Mouse (Mus musculus) liver, adult 2 months (tissue): ENCODE data around the gene Vldlr. TPM values are rescaled to one million over a fixed set of nuclear protein-coding genes. Genes with fewer than 3 reads are reported as not detected.

ENCODE experiments used
- DNase-seq: peaks from one replicate; pipeline ENCODE4 v3.0.0-alpha.2; 2011; ENCODE audit warnings: low read depth, low spot score; ENCODE audit errors: extremely low read depth
- H3K27ac ChIP-seq: fragments of 200-500 bp; replicated peaks from 2 replicates; pipeline ENCODE4 v1.5.1; 2012; ENCODE audit warnings: low read depth, mild to moderate bottlenecking, control low read depth, inconsistent platforms, low read length; ENCODE audit not compliant: insufficient read depth
- H3K27me3 ChIP-seq: fragments of 200-500 bp; 2 replicates; pipeline ENCODE4 v1.6.1; 2012; ENCODE audit warnings: mild to moderate bottlenecking, moderate library complexity, low read length, inconsistent platforms; ENCODE audit not compliant: control insufficient read depth, insufficient read depth
- H3K36me3 ChIP-seq: fragments of 200-500 bp; 2 replicates; pipeline ENCODE4 v1.6.1; 2012; ENCODE audit warnings: low read length, inconsistent platforms; ENCODE audit not compliant: control insufficient read depth, insufficient read depth
- H3K4me1 ChIP-seq: fragments of 200-500 bp; 2 replicates; pipeline ENCODE4 v1.6.1; 2011; ENCODE audit warnings: low read length; ENCODE audit not compliant: control insufficient read depth, insufficient read depth
- H3K4me3 ChIP-seq: fragments of 200-500 bp; 2 replicates; pipeline ENCODE4 v1.5.1; 2011; ENCODE audit warnings: low read depth, mild to moderate bottlenecking, control low read depth, low read length, moderate library complexity; ENCODE audit not compliant: insufficient read depth
- H3K79me2 ChIP-seq: fragments of 200-500 bp; 2 replicates; pipeline ENCODE4 v1.6.1; 2012; ENCODE audit warnings: inconsistent platforms, mild to moderate bottlenecking, low read length, moderate library complexity; ENCODE audit not compliant: control insufficient read depth, insufficient read depth
- H3K9ac ChIP-seq: fragments of 200-500 bp; 2 replicates; pipeline ENCODE4 v1.6.1; 2012; ENCODE audit warnings: low read depth, mild to moderate bottlenecking, control low read depth, inconsistent platforms, low read length
- CTCF ChIP-seq: fragments of 200-500 bp; IDR thresholded peaks from 2 replicates; pipeline ENCODE4 v1.5.1; 2011; ENCODE audit warnings: low read depth, low read length, control low read depth
- POLR2A ChIP-seq: fragments of 200-500 bp; IDR thresholded peaks from 2 replicates; pipeline ENCODE4 v1.6.1; 2011; ENCODE audit warnings: low read length, control low read depth; ENCODE audit not compliant: insufficient read depth; ENCODE audit errors: extremely low read depth
- WGBS: fragments of 180-500 bp; shearing (Covaris S2); methylation state at CpG from one replicate; pipeline ENCODE4 v1.1.7; 2018; 5-methylcytosine and 5-hydroxymethylcytosine counted together
- polyA plus RNA-seq: library from polyadenylated mRNA; depleted of rRNA; stranded (reverse); fragments of >200 nt; gene quantifications from 2 replicates; pipeline ENCODE4 v1.2.3, GENCODE M21; 2012; rRNA removed
- total RNA-seq: library from RNA; depleted of rRNA; stranded (reverse); fragments of >200 nt; gene quantifications from 2 replicates; pipeline ENCODE4 v1.2.3, GENCODE M21; 2014; rRNA removed

The Vldlr gene
- total and polyA plus RNA-seq, 2 experiments, result 3.8 to 5.2 TPM

GRCm38 (mm10) chr19:27262141-27262540 lies 45.9 kb downstream of the Vldlr start:
- Histone ChIP-seq H3K36me3 (no peaks in the 10 kb centered on the region), H3K4me3 (no peak overlapping the region), H3K9ac (no peak overlapping the region), H3K4me1 (no peaks in the 10 kb centered on the region), H3K79me2 (no peaks in the 10 kb centered on the region), H3K27me3 (no peaks in the 10 kb centered on the region), H3K27ac (no peak overlapping the region)
- DNase-seq, result no peak
- TF ChIP-seq POLR2A (no peak), CTCF (no peak)
- 89% methylated on average over 3 of the region's 3 CpGs for WGBS

- TF ChIP-seq POLR2A (no peak), CTCF (no peak)
- no peak for DNase-seq
- H3K4me1 ChIP-seq, result no peaks in the 10 kb centered on the region
- no peak overlapping the region for H3K27ac ChIP-seq
- no peak overlapping the region for H3K4me3 ChIP-seq
- WGBS, result 91% methylated on average over 2 of the region's 2 CpGs
- no peaks in the 10 kb centered on the region for H3K27me3 ChIP-seq
- H3K79me2 ChIP-seq, result no peaks in the 10 kb centered on the region
- no peak overlapping the region for H3K9ac ChIP-seq
- H3K36me3 ChIP-seq, result no peaks in the 10 kb centered on the region
Observed at GRCm38 (mm10) chr19:27273385-27273784, 57.1 kb downstream of the Vldlr start.

GRCm38 (mm10) chr19:27274382-27274781 lies 58.1 kb downstream of the Vldlr start:
- no peak overlapping the region for H3K9ac ChIP-seq
- 82% methylated on average over 1 of the region's 1 CpGs for WGBS
- no peaks in the 10 kb centered on the region for H3K79me2 ChIP-seq
- no peaks in the 10 kb centered on the region for H3K27me3 ChIP-seq
- no peak overlapping the region for H3K27ac ChIP-seq
- no peak for DNase-seq
- no peaks in the 10 kb centered on the region for H3K4me1 ChIP-seq
- no peak for TF ChIP-seq CTCF
- no peak for TF ChIP-seq POLR2A
- H3K36me3 ChIP-seq, result no peaks in the 10 kb centered on the region
- H3K4me3 ChIP-seq, result no peak overlapping the region

- no peak for DNase-seq
Observed at GRCm38 (mm10) chr19:27279174-27279573, 62.9 kb downstream of the Vldlr start.

More at GRCm38 (mm10) chr19:27279174-27279573, 62.9 kb downstream of the Vldlr start:
- Histone ChIP-seq H3K9ac (no peak overlapping the region), H3K4me3 (no peak overlapping the region), H3K4me1 (no peaks in the 10 kb centered on the region), H3K79me2 (no peaks in the 10 kb centered on the region), H3K36me3 (no peaks in the 10 kb centered on the region), H3K27me3 (no peaks in the 10 kb centered on the region), H3K27ac (no peak overlapping the region)
- 94% methylated on average over 2 of the region's 2 CpGs for WGBS
- TF ChIP-seq POLR2A (no peak), CTCF (no peak)

Other genes starting within 250 kb of the Vldlr start
- gene Kcnv2, start 106.1 kb downstream of the Vldlr start, total RNA-seq, result not detected in 2 replicates
- gene Kcnv2, start 106.1 kb downstream of the Vldlr start, polyA plus RNA-seq, result not detected in 2 replicates
- gene Pum3, start 213.3 kb downstream of the Vldlr start, total RNA-seq, result 14.3 TPM in 2 replicates
- gene Pum3, start 213.3 kb downstream of the Vldlr start, polyA plus RNA-seq, result 12.3 and 13.2 TPM in 2 replicates